Mouse (Mus musculus): ENCODE data around the gene Alyref. TPM values are rescaled to one million over a fixed set of nuclear protein-coding genes. Genes with fewer than 3 reads are reported as not detected.

Alyref gene
- polyA plus RNA-seq, 1 experiment from 2014 or later, result 494 TPM

GRCm38 (mm10) chr11:120623961-120624679 lies 26.0 kb upstream of the Alyref start:
- peak overlapping the region; percentile 86 for H3K27ac ChIP-seq
- H3K27me3 ChIP-seq, result no peaks in the 10 kb centered on the region
- peaks cover 64% of the 10 kb centered on the region for H3K36me3 ChIP-seq
- ATAC-seq (replicated peaks; ENCODE audit: low FRiP score), result peak; percentile 78
- H3K4me3 ChIP-seq (replicated peaks), result peak overlapping the region; percentile 90
- peak overlapping the region; percentile 96 for H3K4me2 ChIP-seq
- peak overlapping the region; percentile 63 for H3K9ac ChIP-seq
- no peaks in the 10 kb centered on the region for H3K9me3 ChIP-seq (replicated peaks)
- WGBS, result 11% methylated on average over 30 of the region's 30 CpGs
- H3K4me1 ChIP-seq, result peaks cover 23% of the 10 kb centered on the region

DNA sequence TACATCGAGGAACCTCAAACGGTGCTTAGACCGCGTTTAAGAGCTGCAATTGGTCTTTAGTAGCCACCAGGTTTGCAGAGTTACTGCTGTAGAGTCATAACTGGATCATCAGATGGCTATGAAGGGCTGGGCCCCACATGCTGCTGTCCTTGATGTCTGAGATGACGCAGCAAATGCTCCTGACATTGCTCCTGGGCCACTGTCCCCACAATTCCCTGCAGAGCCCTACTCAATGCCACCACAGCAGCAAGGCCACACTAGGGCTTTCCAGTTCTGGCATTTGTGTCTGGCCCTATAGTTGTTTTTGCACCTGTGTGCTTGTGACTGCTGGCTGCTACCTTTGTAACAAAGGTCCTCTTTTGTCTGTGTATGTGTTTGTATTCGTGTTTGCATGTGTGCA lies 24.6 kb upstream of the Alyref start:
- H3K4me3 ChIP-seq (replicated peaks), result no peak overlapping the region
- 95% methylated on average over 6 of the region's 6 CpGs for WGBS
- H3K36me3 ChIP-seq, result peaks cover 65% of the 10 kb centered on the region
- H3K4me1 ChIP-seq, result peaks cover 26% of the 10 kb centered on the region
- no peak for ATAC-seq (replicated peaks; ENCODE audit: low FRiP score)
- H3K4me2 ChIP-seq, result no peak overlapping the region
- H3K9ac ChIP-seq, result no peak overlapping the region
- H3K27me3 ChIP-seq, result no peaks in the 10 kb centered on the region
- H3K9me3 ChIP-seq (replicated peaks), result no peaks in the 10 kb centered on the region
- H3K27ac ChIP-seq, result no peak overlapping the region

DNA sequence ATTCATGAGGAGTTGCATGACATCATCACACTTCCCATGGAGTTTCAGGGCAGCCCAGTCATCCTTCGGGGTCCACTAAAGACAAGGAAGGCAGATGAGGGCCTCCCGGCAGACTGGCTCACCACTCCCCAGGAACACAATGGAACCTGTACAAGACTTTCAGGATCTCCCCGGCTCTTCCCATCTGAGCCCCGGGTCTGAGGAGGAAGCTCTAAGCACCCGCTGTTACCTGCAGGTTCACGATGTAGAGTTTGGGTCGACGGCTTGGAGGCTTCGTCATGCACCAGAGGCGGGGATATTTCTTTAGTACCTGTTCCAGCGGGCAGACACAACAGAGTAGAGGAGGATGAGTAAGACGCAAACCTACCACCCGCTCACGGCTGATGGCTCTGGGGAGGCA lies 22.0 kb upstream of the Alyref start:
- Histone ChIP-seq H3K27me3 (no peaks in the 10 kb centered on the region), H3K9ac (no peak overlapping the region), H3K4me2 (no peak overlapping the region), H3K9me3 (replicated peaks) (no peaks in the 10 kb centered on the region), H3K4me3 (replicated peaks) (no peak overlapping the region), H3K36me3 (peaks cover 56% of the 10 kb centered on the region), H3K4me1 (peaks cover 38% of the 10 kb centered on the region), H3K27ac (no peak overlapping the region)
- no peak for ATAC-seq (replicated peaks; ENCODE audit: low FRiP score)
- 94% methylated on average over 14 of the region's 14 CpGs for WGBS

GRCm38 (mm10) chr11:120618619-120619535 lies 20.7 kb upstream of the Alyref start:
- peaks cover 64% of the 10 kb centered on the region for H3K36me3 ChIP-seq
- no peak overlapping the region for H3K4me3 ChIP-seq (replicated peaks)
- no peak overlapping the region for H3K4me2 ChIP-seq
- no peaks in the 10 kb centered on the region for H3K9me3 ChIP-seq (replicated peaks)
- peak overlapping the region; percentile 80; the same call in 1 of the 2 replicates for H3K27ac ChIP-seq
- 90% methylated on average over 25 of the region's 25 CpGs for WGBS
- H3K9ac ChIP-seq, result no peak overlapping the region
- ATAC-seq (replicated peaks; ENCODE audit: low FRiP score), result no peak
- no peaks in the 10 kb centered on the region for H3K27me3 ChIP-seq
- H3K4me1 ChIP-seq, result peaks cover 30% of the 10 kb centered on the region

DNA sequence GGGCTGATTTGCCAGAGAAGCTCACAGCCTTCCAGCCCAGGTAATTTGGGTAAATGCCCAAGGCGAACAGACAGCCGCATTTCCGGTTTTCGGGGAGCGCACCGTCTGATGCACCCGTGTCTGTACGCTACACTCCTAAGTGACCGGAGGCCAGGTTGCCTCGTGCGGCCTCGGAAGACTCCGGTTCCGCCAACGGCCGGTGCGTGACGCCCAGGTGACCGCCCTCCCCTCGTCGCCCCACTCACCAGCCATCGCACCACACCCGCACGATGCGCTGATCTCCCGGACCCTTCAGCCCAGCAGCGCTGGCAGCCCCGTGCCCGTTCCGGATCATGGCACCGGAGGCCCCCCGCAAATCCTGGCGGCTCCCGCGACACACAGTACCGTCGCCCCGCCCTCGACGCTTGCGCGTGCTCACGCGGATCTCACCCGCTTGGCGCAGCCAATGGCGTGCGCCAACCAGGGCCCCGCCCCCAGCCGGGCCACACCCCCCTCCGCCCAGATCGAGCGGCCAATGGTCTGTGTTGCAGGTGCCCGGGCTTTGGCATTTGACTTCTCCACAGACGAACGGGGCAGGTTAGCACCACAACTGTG lies 19.5 kb upstream of the Alyref start, which contains the start of gene Pcyt2:
TSS of gene Pcyt2 (minus strand) at position 418 of the 594 bp plus-strand sequence.
- no peaks in the 10 kb centered on the region for H3K27me3 ChIP-seq
- H3K4me2 ChIP-seq, result peak within 1 kb of the TSS; percentile 91
- no peaks in the 10 kb centered on the region for H3K9me3 ChIP-seq (replicated peaks)
- H3K27ac ChIP-seq, result peak within 1 kb of the TSS; percentile 80
- H3K4me1 ChIP-seq, result peaks cover 25% of the 10 kb centered on the region
- H3K36me3 ChIP-seq, result peaks cover 69% of the 10 kb centered on the region
- H3K9ac ChIP-seq, result peak within 1 kb of the TSS; percentile 72
- H3K4me3 ChIP-seq (replicated peaks), result peak within 1 kb of the TSS; percentile 75
- peak; percentile 93 for ATAC-seq (replicated peaks; ENCODE audit: low FRiP score)
- WGBS, result under 1% methylated on average over 56 of the region's 56 CpGs

GRCm38 (mm10) chr11:120616617-120617294 lies 18.6 kb upstream of the Alyref start:
- H3K9me3 ChIP-seq (replicated peaks), result no peaks in the 10 kb centered on the region
- H3K27ac ChIP-seq, result peak overlapping the region; percentile 80
- no peaks in the 10 kb centered on the region for H3K27me3 ChIP-seq
- H3K4me2 ChIP-seq, result peak overlapping the region; percentile 91
- peaks cover 25% of the 10 kb centered on the region for H3K4me1 ChIP-seq
- H3K4me3 ChIP-seq (replicated peaks), result peak overlapping the region; percentile 75
- 50% methylated on average over 4 of the region's 4 CpGs for WGBS
- H3K9ac ChIP-seq, result peak overlapping the region; percentile 72
- H3K36me3 ChIP-seq, result peaks cover 69% of the 10 kb centered on the region
- ATAC-seq (replicated peaks; ENCODE audit: low FRiP score), result no peak

- peak overlapping the region; percentile 10; the same call in 1 of the 2 replicates for H3K4me2 ChIP-seq
- H3K36me3 ChIP-seq, result peaks cover 70% of the 10 kb centered on the region
- no peaks in the 10 kb centered on the region for H3K27me3 ChIP-seq
- no peak for ATAC-seq (replicated peaks; ENCODE audit: low FRiP score)
- WGBS, result 91% methylated on average over 11 of the region's 11 CpGs
- H3K4me1 ChIP-seq, result peaks cover 25% of the 10 kb centered on the region
- no peaks in the 10 kb centered on the region for H3K9me3 ChIP-seq (replicated peaks)
- H3K27ac ChIP-seq, result no peak overlapping the region
- H3K9ac ChIP-seq, result no peak overlapping the region
- H3K4me3 ChIP-seq (replicated peaks), result no peak overlapping the region
Observed at GRCm38 (mm10) chr11:120615606-120616203, 17.5 kb upstream of the Alyref start.

DNA sequence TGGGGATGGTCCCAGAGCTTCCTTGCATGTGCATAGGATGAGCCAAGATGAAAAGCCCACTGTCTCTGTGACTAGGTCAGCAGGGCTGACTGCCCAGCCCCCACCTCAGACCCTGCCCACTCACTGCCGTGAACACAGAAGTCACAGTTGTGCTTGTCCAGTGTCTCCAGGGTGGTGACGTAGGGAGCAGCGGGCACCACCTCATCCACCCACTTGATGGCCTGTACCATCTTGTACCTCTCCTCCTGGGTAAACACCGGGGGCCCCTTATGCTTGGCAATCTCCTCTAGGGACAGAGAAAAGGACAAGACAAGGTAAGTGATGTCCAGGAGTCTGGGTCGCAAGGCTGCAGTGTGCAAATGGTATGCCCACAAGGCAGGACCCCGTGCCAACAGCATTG lies 17.0 kb upstream of the Alyref start:
- Histone ChIP-seq H3K36me3 (peaks cover 69% of the 10 kb centered on the region), H3K9me3 (replicated peaks) (no peaks in the 10 kb centered on the region), H3K9ac (no peak overlapping the region), H3K4me1 (peaks cover 25% of the 10 kb centered on the region), H3K4me2 (no peak overlapping the region), H3K27ac (no peak overlapping the region), H3K4me3 (replicated peaks) (no peak overlapping the region), H3K27me3 (no peaks in the 10 kb centered on the region)
- ATAC-seq (replicated peaks; ENCODE audit: low FRiP score), result no peak
- 97% methylated on average over 6 of the region's 6 CpGs for WGBS

DNA sequence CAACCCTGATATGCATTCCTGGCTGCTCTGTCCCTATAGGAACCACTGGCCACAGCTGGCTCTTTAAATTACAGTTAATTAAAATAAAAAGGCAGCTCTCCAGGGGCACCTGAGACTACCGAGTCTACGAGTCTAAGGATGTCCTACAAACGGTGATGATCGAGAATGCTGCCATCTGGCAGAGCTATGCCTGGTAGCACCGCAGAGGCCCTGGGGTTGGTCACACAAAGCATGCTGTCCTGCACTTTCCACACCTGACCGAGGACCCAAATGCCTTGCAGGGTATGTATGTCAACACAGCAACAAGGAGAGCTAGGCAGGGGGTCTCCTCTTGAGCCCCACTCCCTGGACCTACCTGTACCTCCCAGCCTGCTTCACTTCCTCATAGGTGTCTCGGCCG lies 15.8 kb upstream of the Alyref start:
- H3K4me1 ChIP-seq, result peaks cover 35% of the 10 kb centered on the region
- no peak overlapping the region for H3K4me3 ChIP-seq (replicated peaks)
- no peak overlapping the region for H3K4me2 ChIP-seq
- H3K9ac ChIP-seq, result no peak overlapping the region
- no peak for ATAC-seq (replicated peaks; ENCODE audit: low FRiP score)
- no peaks in the 10 kb centered on the region for H3K27me3 ChIP-seq
- H3K9me3 ChIP-seq (replicated peaks), result no peaks in the 10 kb centered on the region
- H3K27ac ChIP-seq, result no peak overlapping the region
- peaks cover 60% of the 10 kb centered on the region for H3K36me3 ChIP-seq
- 87% methylated on average over 8 of the region's 8 CpGs for WGBS

GRCm38 (mm10) chr11:120613481-120613972 lies 15.4 kb upstream of the Alyref start:
- Histone ChIP-seq H3K27me3 (no peaks in the 10 kb centered on the region), H3K27ac (no peak overlapping the region), H3K4me2 (no peak overlapping the region), H3K4me1 (peaks cover 39% of the 10 kb centered on the region), H3K9me3 (replicated peaks) (no peaks in the 10 kb centered on the region), H3K36me3 (peaks cover 55% of the 10 kb centered on the region), H3K9ac (no peak overlapping the region), H3K4me3 (replicated peaks) (no peak overlapping the region)
- WGBS, result 90% methylated on average over 10 of the region's 10 CpGs
- ATAC-seq (replicated peaks; ENCODE audit: low FRiP score), result no peak

GRCm38 (mm10) chr11:120612763-120613162 lies 14.6 kb upstream of the Alyref start:
- Histone ChIP-seq H3K9ac (no peak overlapping the region), H3K9me3 (replicated peaks) (no peaks in the 10 kb centered on the region), H3K4me1 (peaks cover 40% of the 10 kb centered on the region), H3K27ac (no peak overlapping the region), H3K4me2 (no peak overlapping the region), H3K36me3 (peaks cover 49% of the 10 kb centered on the region), H3K4me3 (replicated peaks) (no peak overlapping the region), H3K27me3 (no peaks in the 10 kb centered on the region)
- 45% methylated on average over 6 of the region's 6 CpGs for WGBS
- ATAC-seq (replicated peaks; ENCODE audit: low FRiP score), result no peak; the same call in 1 of the 2 replicates
